Mouse (Mus musculus): ENCODE results near the gene Hoxd13. TPM values are rescaled to one million over a fixed set of nuclear protein-coding genes. Genes with fewer than 3 reads are reported as not detected.

Hoxd13 gene
- polyA plus RNA-seq, 1 experiment from 2014 or later = not detected

Small RNA genes lying within 50 kb of the gene (microRNA-seq; reads per million reads assigned to microRNA genes)
- gene Gm44463 = not detected

Other genes with a start within 250 kb of the Hoxd13 start
- gene Lnpk, start 88.9 kb upstream of the Hoxd13 start, polyA plus RNA-seq (2014; fragmentation: Nextera tagmentation; extraction: Ambion mirVana) = 56.2 and 58.4 TPM in 2 replicates
- gene Evx2, start 8.8 kb upstream of the Hoxd13 start, polyA plus RNA-seq (2014; fragmentation: Nextera tagmentation; extraction: Ambion mirVana) = 1.5 and 1.9 TPM in 2 replicates
- gene Hoxd12, start 6.7 kb downstream of the Hoxd13 start, polyA plus RNA-seq (2014; fragmentation: Nextera tagmentation; extraction: Ambion mirVana) = not detected in 2 replicates
- gene Hoxd11, start 11.2 kb downstream of the Hoxd13 start, polyA plus RNA-seq (2014; fragmentation: Nextera tagmentation; extraction: Ambion mirVana) = not detected in 2 replicates
- not detected in 2 replicates for gene Hoxd10, start 23.6 kb downstream of the Hoxd13 start, polyA plus RNA-seq (2014; fragmentation: Nextera tagmentation; extraction: Ambion mirVana)
- not detected in 2 replicates for gene Hoxd9, start 29.4 kb downstream of the Hoxd13 start, polyA plus RNA-seq (2014; fragmentation: Nextera tagmentation; extraction: Ambion mirVana)
- 0.11 TPM in 1 of 2 replicates, not detected in the other for gene Hoxd8, start 36.3 kb downstream of the Hoxd13 start, polyA plus RNA-seq (2014; fragmentation: Nextera tagmentation; extraction: Ambion mirVana)
- 0.07 and 0.14 TPM in 2 replicates for gene Hoxd3, start 43.6 kb downstream of the Hoxd13 start, polyA plus RNA-seq (2014; fragmentation: Nextera tagmentation; extraction: Ambion mirVana)
- gene Hoxd4, start 43.6 kb downstream of the Hoxd13 start, polyA plus RNA-seq (2014; fragmentation: Nextera tagmentation; extraction: Ambion mirVana) = not detected in 2 replicates
- gene Gm28230, start 58.4 kb downstream of the Hoxd13 start, polyA plus RNA-seq (2014; fragmentation: Nextera tagmentation; extraction: Ambion mirVana) = not detected in 2 replicates
- not detected in 2 replicates for gene Hoxd1, start 94.7 kb downstream of the Hoxd13 start, polyA plus RNA-seq (2014; fragmentation: Nextera tagmentation; extraction: Ambion mirVana)
- 124 and 130 TPM in 2 replicates for gene Mtx2, start 157.5 kb downstream of the Hoxd13 start, polyA plus RNA-seq (2014; fragmentation: Nextera tagmentation; extraction: Ambion mirVana)